Mouse (Mus musculus) forebrain, embryonic 11.5 days (tissue): ENCODE results near the gene Opa3. TPM values are rescaled to one million over a fixed set of nuclear protein-coding genes. Genes with fewer than 3 reads are reported as not detected.

ENCODE experiments used
- ATAC-seq: fragments of 200-750 bp; cut with Nextera tagmentation; replicated peaks from 2 replicates; pipeline ENCODE4 v1.8.0; 2017; ENCODE audit warnings: moderate TSS enrichment; ENCODE audit not compliant: low FRiP score
- DNase-seq: peaks from one replicate; pipeline ENCODE4 v3.0.0-alpha.2; 2017; ENCODE audit warnings: low spot score
- H3K27ac ChIP-seq: fragments of 300-500 bp; sonication (generic); 2 replicates; pipeline ENCODE4 v1.5.1; 2014; ENCODE audit warnings: low read depth, low read length
- H3K27me3 ChIP-seq: fragments of 300-500 bp; sonication (generic); 2 replicates; pipeline ENCODE4 v1.6.1; 2014; ENCODE audit warnings: mild to moderate bottlenecking, low read length, mixed read lengths; ENCODE audit not compliant: control insufficient read depth, insufficient read depth
- H3K36me3 ChIP-seq: fragments of 300-500 bp; sonication (generic); 2 replicates; pipeline ENCODE4 v1.6.1; 2014; ENCODE audit warnings: mild to moderate bottlenecking, low read length, moderate library complexity, mixed read lengths; ENCODE audit not compliant: control insufficient read depth, insufficient read depth
- H3K4me1 ChIP-seq: fragments of 300-500 bp; sonication (generic); replicated peaks from 2 replicates; pipeline ENCODE4 v1.6.1; 2014; ENCODE audit warnings: low read length, mixed read lengths; ENCODE audit not compliant: control insufficient read depth, insufficient read depth
- H3K4me2 ChIP-seq: fragments of 300-500 bp; sonication (generic); 2 replicates; pipeline ENCODE4 v1.6.1; 2014; ENCODE audit warnings: low read depth, mild to moderate bottlenecking, low read length, moderate library complexity, mixed read lengths; ENCODE audit not compliant: severe bottlenecking
- H3K4me3 ChIP-seq: fragments of 300-500 bp; sonication (generic); 2 replicates; pipeline ENCODE4 v1.5.1; 2014; ENCODE audit warnings: low read depth, low read length
- H3K9ac ChIP-seq: fragments of 300-500 bp; sonication (generic); 2 replicates; pipeline ENCODE4 v1.6.1; 2014; ENCODE audit warnings: low read length
- H3K9me3 ChIP-seq: fragments of 300-500 bp; sonication (generic); 2 replicates; pipeline ENCODE4 v1.6.1; 2016; ENCODE audit warnings: low read length, mixed read lengths; ENCODE audit not compliant: control insufficient read depth
- WGBS: fragments of 180-500 bp; shearing (Covaris S2); extraction: QIAGEN DNeasy Blood & Tissue Kit; methylation state at CpG from one replicate; pipeline ENCODE4 v1.1.7; 2014; 5-methylcytosine and 5-hydroxymethylcytosine counted together
- polyA plus RNA-seq: library from polyadenylated mRNA; unstranded; fragments of >200 nt; fragmentation: Nextera tagmentation; extraction: Ambion mirVana; gene quantifications from 2 replicates; pipeline ENCODE4 v1.2.1, GENCODE M21; 2014

Gene Opa3
- polyA plus RNA-seq, 1 experiment from 2014 or later = 54.1 TPM

GRCm38 (mm10) chr7:19231849-19232248 is 3.7 kb downstream of the Opa3 start:
- Histone ChIP-seq H3K4me2 (no peak overlapping the region), H3K9me3 (no peaks in the 10 kb centered on the region), H3K4me3 (no peak overlapping the region), H3K27me3 (no peaks in the 10 kb centered on the region), H3K9ac (no peak overlapping the region), H3K27ac (no peak overlapping the region), H3K4me1 (peaks cover 2% of the 10 kb centered on the region; the same call in 1 of the 2 replicates), H3K36me3 (no peaks in the 10 kb centered on the region)
- no peak for DNase-seq
- ATAC-seq = no peak
- 97% methylated on average over 3 of the region's 3 CpGs for WGBS

- DNase-seq = no peak
- Histone ChIP-seq H3K36me3 (no peaks in the 10 kb centered on the region), H3K4me2 (no peak overlapping the region), H3K9ac (no peak overlapping the region), H3K4me1 (no peaks in the 10 kb centered on the region; the same call in 1 of the 2 replicates), H3K9me3 (no peaks in the 10 kb centered on the region), H3K4me3 (no peak overlapping the region), H3K27me3 (no peaks in the 10 kb centered on the region), H3K27ac (no peak overlapping the region)
- no peak for ATAC-seq
- 78% methylated on average over 5 of the region's 5 CpGs for WGBS
Observed at GRCm38 (mm10) chr7:19234652-19235051, 6.5 kb downstream of the Opa3 start.

- Histone ChIP-seq H3K36me3 (no peaks in the 10 kb centered on the region), H3K4me2 (no peak overlapping the region), H3K27me3 (no peaks in the 10 kb centered on the region), H3K9ac (no peak overlapping the region), H3K9me3 (no peaks in the 10 kb centered on the region), H3K4me3 (no peak overlapping the region), H3K27ac (no peak overlapping the region), H3K4me1 (no peaks in the 10 kb centered on the region; the same call in 1 of the 2 replicates)
- DNase-seq (no peak), ATAC-seq (no peak)
- 88% methylated on average over 2 of the region's 2 CpGs for WGBS
Observed at GRCm38 (mm10) chr7:19235092-19235671, 7.0 kb downstream of the Opa3 start.

- no peak overlapping the region for H3K4me3 ChIP-seq
- H3K27me3 ChIP-seq = no peaks in the 10 kb centered on the region
- no peak overlapping the region for H3K4me2 ChIP-seq
- WGBS = 84% methylated on average over 2 of the region's 2 CpGs
- no peaks in the 10 kb centered on the region; the same call in 1 of the 2 replicates for H3K4me1 ChIP-seq
- no peak overlapping the region for H3K9ac ChIP-seq
- no peak overlapping the region for H3K27ac ChIP-seq
- H3K36me3 ChIP-seq = no peaks in the 10 kb centered on the region
- H3K9me3 ChIP-seq = no peaks in the 10 kb centered on the region
- DNase-seq (no peak), ATAC-seq (no peak)
Observed at GRCm38 (mm10) chr7:19236411-19236810, 8.3 kb downstream of the Opa3 start.

- no peak overlapping the region for H3K4me2 ChIP-seq
- no peak overlapping the region for H3K27ac ChIP-seq
- ATAC-seq (no peak), DNase-seq (no peak)
- no peak overlapping the region for H3K4me3 ChIP-seq
- H3K9ac ChIP-seq = no peak overlapping the region
- no peaks in the 10 kb centered on the region for H3K9me3 ChIP-seq
- no peaks in the 10 kb centered on the region for H3K27me3 ChIP-seq
- H3K4me1 ChIP-seq = no peaks in the 10 kb centered on the region; the same call in 1 of the 2 replicates
- 98% methylated on average over 4 of the region's 4 CpGs for WGBS
- H3K36me3 ChIP-seq = no peaks in the 10 kb centered on the region
Observed at GRCm38 (mm10) chr7:19238344-19238743, 10.2 kb downstream of the Opa3 start.

GRCm38 (mm10) chr7:19239423-19239822 is 11.3 kb downstream of the Opa3 start:
- H3K4me2 ChIP-seq = no peak overlapping the region
- 0% methylated on average over 1 of the region's 1 CpGs for WGBS
- no peak overlapping the region for H3K9ac ChIP-seq
- no peak overlapping the region for H3K27ac ChIP-seq
- H3K9me3 ChIP-seq = no peaks in the 10 kb centered on the region
- H3K4me1 ChIP-seq = no peaks in the 10 kb centered on the region; the same call in 1 of the 2 replicates
- H3K27me3 ChIP-seq = no peaks in the 10 kb centered on the region
- DNase-seq = peak; percentile 94
- H3K36me3 ChIP-seq = no peaks in the 10 kb centered on the region
- no peak overlapping the region for H3K4me3 ChIP-seq
- peak; percentile 86 for ATAC-seq

- DNase-seq (no peak), ATAC-seq (no peak)
- no peaks in the 10 kb centered on the region for H3K9me3 ChIP-seq
- peaks cover under 1% of the 10 kb centered on the region for H3K36me3 ChIP-seq
- H3K27ac ChIP-seq = no peak overlapping the region
- no peak overlapping the region for H3K4me2 ChIP-seq
- H3K9ac ChIP-seq = no peak overlapping the region
- H3K27me3 ChIP-seq = no peaks in the 10 kb centered on the region
- WGBS = 76% methylated on average over 3 of the region's 4 CpGs
- no peak overlapping the region for H3K4me3 ChIP-seq
- H3K4me1 ChIP-seq = no peaks in the 10 kb centered on the region; the same call in 1 of the 2 replicates
Observed at GRCm38 (mm10) chr7:19239986-19240385, 11.9 kb downstream of the Opa3 start.

GRCm38 (mm10) chr7:19240905-19241463 is 12.8 kb downstream of the Opa3 start:
- no peaks in the 10 kb centered on the region; the same call in 1 of the 2 replicates for H3K4me1 ChIP-seq
- H3K4me3 ChIP-seq = no peak overlapping the region
- no peaks in the 10 kb centered on the region for H3K27me3 ChIP-seq
- no peak overlapping the region for H3K27ac ChIP-seq
- H3K36me3 ChIP-seq = peaks cover 6% of the 10 kb centered on the region
- DNase-seq (no peak), ATAC-seq (no peak)
- no peaks in the 10 kb centered on the region for H3K9me3 ChIP-seq
- WGBS = 89% methylated on average over 8 of the region's 8 CpGs
- no peak overlapping the region for H3K9ac ChIP-seq
- H3K4me2 ChIP-seq = no peak overlapping the region

GRCm38 (mm10) chr7:19242005-19242404 is 13.9 kb downstream of the Opa3 start:
- WGBS = 97% methylated on average over 1 of the region's 1 CpGs
- H3K4me1 ChIP-seq = no peaks in the 10 kb centered on the region; the same call in 1 of the 2 replicates

More at GRCm38 (mm10) chr7:19242005-19242404, 13.9 kb downstream of the Opa3 start:
- no peak overlapping the region for H3K9ac ChIP-seq
- no peaks in the 10 kb centered on the region for H3K9me3 ChIP-seq
- H3K27me3 ChIP-seq = no peaks in the 10 kb centered on the region
- ATAC-seq (no peak), DNase-seq (no peak)
- H3K27ac ChIP-seq = no peak overlapping the region
- no peak overlapping the region for H3K4me2 ChIP-seq
- no peak overlapping the region for H3K4me3 ChIP-seq
- H3K36me3 ChIP-seq = peaks cover 6% of the 10 kb centered on the region
